Mouse (Mus musculus) neural tube, embryonic 14.5 days (tissue): ENCODE measurements around the gene Laptm5. TPM values are rescaled to one million over a fixed set of nuclear protein-coding genes. Genes with fewer than 3 reads are reported as not detected.

Experiments used
- ATAC-seq: fragments of 200-750 bp; cut with Nextera tagmentation; 2 replicates; pipeline ENCODE4 v1.8.0; 2017; ENCODE audit warnings: low read depth, mild to moderate bottlenecking, moderate TSS enrichment, moderate library complexity
- H3K27ac ChIP-seq: fragments of 300-500 bp; sonication (generic); 2 replicates; pipeline ENCODE4 v1.5.1; 2014; ENCODE audit warnings: low read depth, mild to moderate bottlenecking, control low read depth, low read length, moderate library complexity, mixed read lengths
- H3K27me3 ChIP-seq: fragments of 300-500 bp; sonication (generic); 2 replicates; pipeline ENCODE4 v1.6.1; 2014; ENCODE audit warnings: low read length; ENCODE audit not compliant: control insufficient read depth, insufficient read depth
- H3K36me3 ChIP-seq: fragments of 300-500 bp; sonication (generic); 2 replicates; pipeline ENCODE4 v1.6.1; 2014; ENCODE audit warnings: low read length, mixed read lengths; ENCODE audit not compliant: control insufficient read depth, insufficient read depth
- H3K4me1 ChIP-seq: fragments of 300-500 bp; sonication (generic); 2 replicates; pipeline ENCODE4 v1.6.1; 2014; ENCODE audit warnings: low read length; ENCODE audit not compliant: control insufficient read depth, insufficient read depth
- H3K4me2 ChIP-seq: fragments of 300-500 bp; sonication (generic); 2 replicates; pipeline ENCODE4 v1.6.1; 2014; ENCODE audit warnings: mild to moderate bottlenecking, low read depth, low read length, control low read depth
- H3K4me3 ChIP-seq: fragments of 300-500 bp; sonication (generic); 2 replicates; pipeline ENCODE4 v1.5.1; 2014; ENCODE audit warnings: low read depth, low read length, control low read depth, mixed read lengths
- H3K9ac ChIP-seq: fragments of 300-500 bp; sonication (generic); replicated peaks from 2 replicates; pipeline ENCODE4 v1.6.1; 2014; ENCODE audit warnings: low read depth, mild to moderate bottlenecking, control low read depth, low read length, mixed read lengths
- H3K9me3 ChIP-seq: fragments of 300-500 bp; sonication (generic); 2 replicates; pipeline ENCODE4 v1.6.1; 2016; ENCODE audit warnings: low read length; ENCODE audit not compliant: control insufficient read depth
- WGBS: fragments of 180-500 bp; shearing (Covaris S2); extraction: QIAGEN DNeasy Blood & Tissue Kit; methylation state at CpG from one replicate; pipeline ENCODE4 v1.1.7; 2014; 5-methylcytosine and 5-hydroxymethylcytosine counted together
- polyA plus RNA-seq: library from polyadenylated mRNA; unstranded; fragments of >200 nt; fragmentation: Nextera tagmentation; extraction: Ambion mirVana; gene quantifications from 2 replicates; pipeline ENCODE4 v1.2.1, GENCODE M21; 2014

The Laptm5 gene
- polyA plus RNA-seq, 1 experiment from 2014 or later, result 21.2 TPM

DNA sequence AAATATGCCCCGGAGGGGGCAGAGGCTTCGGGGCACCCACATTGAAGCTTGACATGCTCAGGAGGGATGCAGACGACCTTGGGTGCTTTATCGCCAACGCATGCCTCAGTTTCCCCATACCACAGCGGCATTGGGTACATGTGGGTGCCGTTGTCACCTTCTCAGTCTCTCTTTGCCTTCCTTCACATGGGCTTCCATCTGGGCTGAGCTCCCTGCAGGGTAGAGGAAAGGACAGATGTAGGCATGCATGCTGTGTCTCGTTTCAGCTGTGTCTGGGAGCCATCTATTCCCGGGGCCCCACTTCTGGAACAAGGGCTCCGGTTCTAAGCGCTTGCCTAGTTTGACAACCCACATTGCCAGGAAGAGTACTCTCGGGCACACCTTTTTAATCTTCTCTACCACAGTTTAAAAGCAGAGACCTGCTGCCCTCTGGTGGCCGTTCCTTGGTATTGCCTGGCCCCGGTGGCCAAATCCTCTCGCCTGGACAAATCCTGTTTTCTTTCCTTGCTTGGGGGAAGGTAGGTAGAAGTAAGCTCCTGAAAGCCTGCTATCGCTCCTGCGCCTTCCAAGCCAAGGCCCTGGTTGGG is 20.8 kb upstream of the Laptm5 start:
- H3K9me3 ChIP-seq, result no peaks in the 10 kb centered on the region
- 38% methylated on average over 17 of the region's 17 CpGs for WGBS
- no peak overlapping the region for H3K9ac ChIP-seq
- H3K36me3 ChIP-seq, result no peaks in the 10 kb centered on the region
- ATAC-seq, result peak; percentile 34; the same call in 1 of the 2 replicates
- peaks cover 5% of the 10 kb centered on the region; the same call in 1 of the 2 replicates for H3K4me1 ChIP-seq
- no peak overlapping the region for H3K4me3 ChIP-seq
- no peak overlapping the region for H3K4me2 ChIP-seq
- no peaks in the 10 kb centered on the region for H3K27me3 ChIP-seq
- H3K27ac ChIP-seq, result no peak overlapping the region

DNA sequence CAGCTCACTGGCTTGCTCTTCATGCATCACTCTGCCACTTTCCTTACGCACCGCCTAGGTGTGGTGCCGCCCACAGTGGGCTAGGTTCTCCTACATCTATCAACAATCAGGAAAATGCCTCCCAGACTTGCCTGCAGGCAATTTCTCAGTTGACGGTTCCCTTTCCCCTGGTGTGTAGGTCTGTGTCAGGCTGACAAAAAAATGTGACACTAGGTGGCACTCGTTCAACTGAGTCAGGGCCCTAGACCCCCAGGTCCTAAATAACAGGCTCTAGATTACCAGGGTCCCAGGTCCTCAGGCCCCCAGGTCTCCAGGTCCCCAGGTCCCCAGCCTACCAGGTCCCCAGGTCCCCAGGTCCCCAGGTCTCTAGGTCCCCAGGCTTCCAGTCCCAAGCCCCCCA is 19.2 kb upstream of the Laptm5 start:
- 61% methylated on average over 5 of the region's 5 CpGs for WGBS
- Histone ChIP-seq H3K36me3 (no peaks in the 10 kb centered on the region), H3K27ac (no peak overlapping the region), H3K4me1 (no peaks in the 10 kb centered on the region), H3K4me2 (no peak overlapping the region), H3K4me3 (no peak overlapping the region), H3K27me3 (no peaks in the 10 kb centered on the region), H3K9ac (no peak overlapping the region), H3K9me3 (no peaks in the 10 kb centered on the region)
- ATAC-seq, result no peak

DNA sequence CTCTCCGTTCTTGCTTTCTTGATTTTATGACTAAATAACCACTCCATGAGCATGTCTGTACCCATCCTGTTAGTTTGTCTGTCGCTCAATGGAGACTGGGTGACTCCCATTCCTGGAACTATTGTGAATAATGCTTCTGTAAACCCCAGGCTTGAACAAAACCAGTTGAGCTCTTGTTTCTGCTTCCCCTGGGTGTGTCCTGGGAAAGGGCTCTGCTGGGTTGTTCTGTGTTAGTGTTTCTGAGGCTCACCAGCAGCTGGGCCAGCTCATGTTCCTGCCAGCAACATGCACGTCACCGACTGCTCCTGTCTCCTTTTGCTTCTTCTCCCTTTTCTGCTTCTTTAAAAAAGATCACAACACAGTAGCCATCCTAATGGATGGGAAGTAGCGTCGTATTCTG is 17.2 kb upstream of the Laptm5 start:
- no peak for ATAC-seq
- Histone ChIP-seq H3K4me2 (no peak overlapping the region), H3K27ac (no peak overlapping the region), H3K4me3 (no peak overlapping the region), H3K4me1 (no peaks in the 10 kb centered on the region), H3K9ac (no peak overlapping the region), H3K27me3 (no peaks in the 10 kb centered on the region), H3K9me3 (no peaks in the 10 kb centered on the region), H3K36me3 (no peaks in the 10 kb centered on the region)
- WGBS, result 88% methylated on average over 6 of the region's 6 CpGs

DNA sequence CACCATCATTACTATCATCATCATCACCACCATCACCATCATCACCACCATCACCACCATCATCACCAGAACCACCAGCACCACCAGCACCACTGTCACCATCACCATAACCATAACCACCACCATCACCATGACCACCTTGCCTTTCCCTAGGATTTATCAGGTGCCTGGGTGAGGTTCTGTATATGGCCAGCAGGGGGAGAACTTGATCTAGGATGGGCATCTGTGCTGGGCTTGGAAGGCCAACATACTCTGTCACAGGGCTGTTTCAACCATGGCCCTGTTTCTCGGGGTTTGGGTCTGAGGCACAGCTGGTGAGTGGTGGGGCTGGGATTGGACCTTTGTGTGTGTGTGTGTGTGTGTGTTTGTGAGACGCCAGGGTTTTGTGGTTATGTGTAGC is 16.6 kb upstream of the Laptm5 start:
- Histone ChIP-seq H3K9ac (no peak overlapping the region), H3K27me3 (no peaks in the 10 kb centered on the region), H3K4me2 (no peak overlapping the region), H3K4me3 (no peak overlapping the region), H3K27ac (no peak overlapping the region), H3K9me3 (no peaks in the 10 kb centered on the region), H3K36me3 (no peaks in the 10 kb centered on the region), H3K4me1 (no peaks in the 10 kb centered on the region)
- 76% methylated on average over 2 of the region's 2 CpGs for WGBS
- ATAC-seq, result no peak

DNA sequence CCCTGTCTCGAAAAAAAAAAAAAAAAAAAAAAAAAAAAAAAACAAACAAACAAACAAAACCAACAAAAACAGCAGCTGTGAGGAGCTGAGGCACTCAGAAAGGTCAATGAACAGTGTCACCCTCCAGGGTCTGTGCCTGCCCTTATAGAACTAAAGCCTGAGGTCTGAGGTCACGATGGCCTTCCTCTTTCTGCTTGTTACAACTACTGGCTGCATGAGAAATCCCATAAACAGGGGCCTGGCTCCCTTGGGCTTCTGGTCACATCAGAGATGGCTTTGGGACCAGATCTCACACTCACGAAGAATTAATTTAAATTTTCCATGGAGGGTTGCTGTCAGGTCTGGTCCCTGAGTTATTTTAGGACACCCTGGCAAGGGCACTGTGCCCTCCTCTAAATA is 13.5 kb upstream of the Laptm5 start:
- Histone ChIP-seq H3K27ac (no peak overlapping the region), H3K27me3 (no peaks in the 10 kb centered on the region), H3K4me2 (no peak overlapping the region), H3K4me1 (no peaks in the 10 kb centered on the region), H3K4me3 (no peak overlapping the region), H3K36me3 (no peaks in the 10 kb centered on the region), H3K9ac (no peak overlapping the region), H3K9me3 (no peaks in the 10 kb centered on the region)
- ATAC-seq, result no peak
- WGBS, result 62% methylated on average over 2 of the region's 3 CpGs

GRCm38 (mm10) chr4:130899782-130900427 is 13.0 kb upstream of the Laptm5 start:
- H3K9ac ChIP-seq, result no peak overlapping the region
- no peak for ATAC-seq
- no peak overlapping the region for H3K27ac ChIP-seq
- no peaks in the 10 kb centered on the region for H3K27me3 ChIP-seq
- WGBS, result 81% methylated on average over 6 of the region's 6 CpGs
- H3K4me3 ChIP-seq, result no peak overlapping the region
- H3K4me2 ChIP-seq, result no peak overlapping the region
- no peaks in the 10 kb centered on the region for H3K36me3 ChIP-seq
- H3K4me1 ChIP-seq, result no peaks in the 10 kb centered on the region
- H3K9me3 ChIP-seq, result no peaks in the 10 kb centered on the region

GRCm38 (mm10) chr4:130900746-130901145 is 12.2 kb upstream of the Laptm5 start:
- ATAC-seq, result no peak
- Histone ChIP-seq H3K4me3 (no peak overlapping the region), H3K36me3 (no peaks in the 10 kb centered on the region), H3K27ac (no peak overlapping the region), H3K4me2 (no peak overlapping the region), H3K9ac (no peak overlapping the region), H3K27me3 (no peaks in the 10 kb centered on the region), H3K9me3 (no peaks in the 10 kb centered on the region), H3K4me1 (no peaks in the 10 kb centered on the region)
- 74% methylated on average over 7 of the region's 7 CpGs for WGBS

DNA sequence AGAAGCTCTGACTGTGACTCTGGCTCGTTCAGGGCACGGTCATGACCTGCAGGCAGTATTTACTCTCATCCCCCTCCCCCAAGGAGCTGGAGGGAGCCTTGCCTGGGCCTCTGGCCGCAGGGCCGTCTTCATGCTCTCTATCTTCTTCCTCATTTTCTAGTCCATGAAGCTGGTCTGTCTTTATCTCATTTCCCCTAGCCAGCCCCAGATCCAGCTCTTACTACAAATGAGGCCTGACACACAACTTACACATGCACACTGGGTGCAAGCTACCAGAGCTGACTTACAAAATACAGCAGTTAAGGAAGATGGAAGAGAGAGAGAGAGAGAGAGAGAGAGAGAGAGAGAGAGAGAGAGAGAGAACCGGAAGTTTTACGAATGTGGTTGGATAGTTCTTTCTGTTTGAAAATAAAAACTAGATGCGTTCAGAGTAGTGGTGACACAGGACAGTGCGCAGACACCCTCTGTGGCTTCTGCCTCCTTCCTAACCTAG is 10.6 kb upstream of the Laptm5 start:
- no peak overlapping the region for H3K27ac ChIP-seq
- H3K4me3 ChIP-seq, result no peak overlapping the region
- H3K27me3 ChIP-seq, result no peaks in the 10 kb centered on the region
- H3K4me2 ChIP-seq, result no peak overlapping the region
- H3K36me3 ChIP-seq, result no peaks in the 10 kb centered on the region
- no peaks in the 10 kb centered on the region for H3K9me3 ChIP-seq
- WGBS, result 57% methylated on average over 8 of the region's 8 CpGs
- no peak for ATAC-seq
- H3K4me1 ChIP-seq, result peaks cover 4% of the 10 kb centered on the region
- H3K9ac ChIP-seq, result no peak overlapping the region

DNA sequence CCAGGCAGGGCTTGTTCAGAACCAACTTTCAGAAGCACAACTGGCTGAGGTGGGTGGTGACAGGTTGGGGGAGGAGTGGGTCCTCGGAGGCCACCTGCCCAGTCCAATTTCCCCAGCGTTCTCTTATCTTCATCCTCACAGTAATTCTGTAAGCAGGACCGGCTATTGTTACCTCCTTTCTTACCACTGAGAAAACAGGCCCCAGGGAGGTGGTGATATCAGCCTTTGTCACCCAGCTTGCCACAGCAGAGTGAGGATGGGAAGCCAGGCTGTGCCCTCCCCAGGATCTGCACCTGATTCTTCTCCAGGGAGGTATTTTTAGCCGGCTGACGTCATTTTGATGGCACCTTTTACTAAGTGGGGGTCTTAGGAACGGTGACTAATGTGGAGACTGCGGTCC is 7.9 kb upstream of the Laptm5 start:
- Histone ChIP-seq H3K9me3 (no peaks in the 10 kb centered on the region), H3K9ac (no peak overlapping the region), H3K27me3 (no peaks in the 10 kb centered on the region), H3K4me3 (no peak overlapping the region), H3K27ac (no peak overlapping the region), H3K36me3 (no peaks in the 10 kb centered on the region), H3K4me2 (no peak overlapping the region), H3K4me1 (peaks cover 4% of the 10 kb centered on the region)
- no peak for ATAC-seq
- WGBS, result 82% methylated on average over 7 of the region's 7 CpGs
